Mouse (Mus musculus) bone marrow, adult 2 months (tissue): ENCODE results near the gene Slc26a10.

Experiments used
- CTCF ChIP-seq: fragments of 200-500 bp; IDR thresholded peaks from 2 replicates; pipeline ENCODE4 v1.5.1; 2011; ENCODE audit warnings: low read length, control low read depth; ENCODE audit not compliant: control insufficient read depth, insufficient read depth
- POLR2A ChIP-seq: fragments of 200-500 bp; IDR thresholded peaks from 2 replicates; pipeline ENCODE4 v1.6.1; 2011; ENCODE audit warnings: low read depth, mild to moderate bottlenecking, control low read depth, low read length, borderline replicate concordance; ENCODE audit not compliant: control insufficient read depth

GRCm38 (mm10) chr10:127147135-127147534, 33.3 kb downstream of the Slc26a10 start:
- no peak for TF ChIP-seq CTCF
- TF ChIP-seq POLR2A, result no peak
